In the genomic region with DNA sequence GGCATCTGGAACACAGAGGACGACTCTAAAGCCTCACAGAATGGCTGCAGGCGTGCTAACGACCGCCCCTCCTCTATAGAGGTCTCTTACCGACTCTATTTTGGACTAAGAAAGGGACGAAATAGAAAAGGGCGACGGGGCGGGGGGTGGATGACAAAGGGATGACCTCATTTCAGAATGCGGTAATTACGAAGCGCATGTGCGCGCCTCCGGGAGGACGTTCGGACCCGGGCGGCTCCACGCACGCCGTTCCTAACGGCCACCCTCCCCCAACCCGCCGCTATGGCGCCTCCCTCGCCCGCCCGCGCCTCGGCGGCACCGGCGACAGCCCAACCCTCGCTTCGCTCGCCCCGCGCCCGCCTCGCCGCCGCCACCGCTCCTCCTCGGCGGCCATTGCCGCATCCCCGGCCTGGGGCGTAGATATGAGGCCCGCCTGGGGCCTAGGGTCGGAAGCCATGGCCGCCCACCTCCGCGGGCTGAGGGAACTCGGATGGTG, we compare ENCODE assay signal across 9 mouse cellular contexts. TPM values are rescaled to one million over a fixed set of nuclear protein-coding genes. Genes with fewer than 3 reads are reported as not detected.
DNase-seq lines count a peak whose midpoint lies in the region; ATAC-seq and TF ChIP-seq lines count a peak whose summit lies in the region.
"Had no signal": no experiment of that assay in that cellular context is flagged by ENCODE, and none has a peak within 500 bp of the region (broad histone marks: within the 10 kb centered on the region; RNA-seq: fewer than 3 reads in every experiment).

No protein-coding gene starts in this region.

- H3K27ac ChIP-seq in embryonic facial prominence, embryonic 15.5 days (replicated peaks), result peak overlapping the region; percentile 96
- H3K27ac ChIP-seq in heart, embryonic 14.5 days (replicated peaks in 1 of 2; ENCODE audit: control insufficient read depth in 1 of 2, insufficient read depth in 1 of 2, low read depth in 2 of 2, low read length in 2 of 2), result peak overlapping the region; percentile 78 to 96
- H3K27ac ChIP-seq in liver, embryonic 14.5 days, result peak overlapping the region; percentile 82

- peak overlapping the region; percentile 99 for H3K9ac ChIP-seq in embryonic facial prominence, embryonic 15.5 days
- peak overlapping the region; percentile 100 for H3K9ac ChIP-seq in heart, embryonic 14.5 days (ENCODE audit: low read length)
- peak overlapping the region; percentile 97 for H3K9ac ChIP-seq in liver, embryonic 14.5 days (replicated peaks)

- TF ChIP-seq EP300 in liver, embryonic 14.5 days (IDR thresholded peaks at IDR 0.05; ENCODE audit: low read depth), result no peak

- WGBS in embryonic facial prominence, embryonic 15.5 days, result under 1% methylated on average over 55 of the region's 55 CpGs
- WGBS in heart, embryonic 14.5 days, result under 1% methylated on average over 54 of the region's 55 CpGs
- WGBS in liver, embryonic 14.5 days (ENCODE audit: insufficient replicate concordance), result 0% methylated on average over 54 of the region's 55 CpGs

- no peaks in the 10 kb centered on the region for H3K9me3 ChIP-seq in G1E (replicated peaks)
- no peaks in the 10 kb centered on the region for H3K9me3 ChIP-seq in embryonic facial prominence, embryonic 15.5 days (replicated peaks)
- H3K9me3 ChIP-seq in heart, embryonic 14.5 days (ENCODE audit: control insufficient read depth, low read length), result no peaks in the 10 kb centered on the region
- H3K9me3 ChIP-seq in liver, embryonic 14.5 days (ENCODE audit: control insufficient read depth, low read length), result no peaks in the 10 kb centered on the region

- peaks cover 59% of the 10 kb centered on the region for H3K4me1 ChIP-seq in G1E (ENCODE audit: insufficient read depth, low read depth, low read length)
- peaks cover 10% of the 10 kb centered on the region for H3K4me1 ChIP-seq in embryonic facial prominence, embryonic 15.5 days
- peaks cover 9 to 25% of the 10 kb centered on the region in 2 experiments for H3K4me1 ChIP-seq in heart, embryonic 14.5 days (ENCODE audit: control insufficient read depth in 2 of 2, insufficient read depth in 2 of 2, low read length in 2 of 2)
- H3K4me1 ChIP-seq in liver, embryonic 14.5 days (replicated peaks; ENCODE audit: control insufficient read depth in 2 of 2, insufficient read depth in 2 of 2, low read length in 1 of 2), result peaks cover 33 to 45% of the 10 kb centered on the region in 2 experiments

- H3K27me3 ChIP-seq in G1E (ENCODE audit: insufficient read depth, low read length), result no peaks in the 10 kb centered on the region
- no peaks in the 10 kb centered on the region for H3K27me3 ChIP-seq in embryonic facial prominence, embryonic 15.5 days
- no peaks in the 10 kb centered on the region for H3K27me3 ChIP-seq in heart, embryonic 14.5 days (ENCODE audit: control insufficient read depth, insufficient read depth, low read length)
- no peaks in the 10 kb centered on the region for H3K27me3 ChIP-seq in liver, embryonic 14.5 days (ENCODE audit: control insufficient read depth, insufficient read depth, low read length)

- TF ChIP-seq CTCF in G1E (IDR thresholded peaks at IDR 0.05; ENCODE audit: low read depth, low read length), result no peak
- TF ChIP-seq CTCF in liver, embryonic 14.5 days (IDR thresholded peaks at IDR 0.05; ENCODE audit: low read depth), result no peak

- H3K36me3 ChIP-seq in G1E (replicated peaks), result peaks cover 39% of the 10 kb centered on the region
- peaks cover 18% of the 10 kb centered on the region for H3K36me3 ChIP-seq in embryonic facial prominence, embryonic 15.5 days
- peaks cover 39% of the 10 kb centered on the region for H3K36me3 ChIP-seq in heart, embryonic 14.5 days (ENCODE audit: control insufficient read depth, insufficient read depth, low read length)
- peaks cover 32% of the 10 kb centered on the region for H3K36me3 ChIP-seq in liver, embryonic 14.5 days (replicated peaks; ENCODE audit: control insufficient read depth, insufficient read depth, low read depth)

- peak overlapping the region; percentile 97 for H3K4me3 ChIP-seq in G1E (ENCODE audit: low read depth, low read length)
- peak overlapping the region; percentile 100 for H3K4me3 ChIP-seq in embryonic facial prominence, embryonic 15.5 days (replicated peaks)
- H3K4me3 ChIP-seq in heart, embryonic 14.5 days (ENCODE audit: control insufficient read depth in 1 of 2, insufficient read depth in 1 of 2, low read depth in 1 of 2, low read length in 2 of 2), result peak overlapping the region; percentile 86 to 100
- peak overlapping the region; percentile 76 to 96 for H3K4me3 ChIP-seq in liver, embryonic 14.5 days (ENCODE audit: insufficient read depth in 1 of 2, low read depth in 2 of 2, low read length in 2 of 2)

- ATAC-seq in G1E (ENCODE audit: extremely low read depth, insufficient number of reproducible peaks, low FRiP score, poor library complexity, severe bottlenecking), result no peak
- peak; percentile 36 for ATAC-seq in embryonic facial prominence, embryonic 15.5 days (ENCODE audit: insufficient number of reproducible peaks, low FRiP score, low TSS enrichment, low read depth)
- ATAC-seq in heart, embryonic 14.5 days (ENCODE audit: insufficient number of reproducible peaks, insufficient read depth, low FRiP score, low read depth), result peak; percentile 48
- ATAC-seq in liver, embryonic 14.5 days (ENCODE audit: insufficient read depth), result peak; percentile 42

- DNase-seq in G1E (ENCODE audit: low spot score), result peak; percentile 31
- peak; percentile 22 to 26 for DNase-seq in adrenal gland, postnatal 4 days (ENCODE audit: low spot score in 2 of 2)
- peak; percentile 40 to 64 for DNase-seq in kidney, postnatal 36 days
- DNase-seq in liver, embryonic 14.5 days (ENCODE audit: low read depth in 3 of 3, low spot score in 3 of 3), result no peak
- DNase-seq in neural tube, embryonic 10.5 days (ENCODE audit: extremely low spot score, low spot score), result peak; percentile 72
- no peak for DNase-seq in T-cell, adult 2 months (ENCODE audit: low spot score)

- H3K4me2 ChIP-seq in embryonic facial prominence, embryonic 15.5 days (replicated peaks), result peak overlapping the region; percentile 68
- H3K4me2 ChIP-seq in heart, embryonic 14.5 days (ENCODE audit: low read length), result peak overlapping the region; percentile 73
- peak overlapping the region; percentile 87 for H3K4me2 ChIP-seq in liver, embryonic 14.5 days (ENCODE audit: low read depth)

RNA-seq across cellular contexts. Expression of a gene that starts 6.8 kb away (rescaled TPM):
- total RNA-seq in G1E (2014; fragmentation: Nextera tagmentation) (1,636 and 2,110 TPM in 2 replicates), G1E (2017) (2,016 and 2,418 TPM in 2 replicates)
- polyA plus RNA-seq in G1E (2012), result 197 and 458 TPM in 2 replicates
- 100 to 1,000 TPM; 258 to 326 TPM for total RNA-seq in adrenal gland, postnatal 4 days (2021)
- 889 and 978 TPM in 2 replicates for polyA plus RNA-seq in embryonic facial prominence, embryonic 15.5 days (2015; fragmentation: Nextera tagmentation; extraction: Ambion mirVana)
- 635 and 675 TPM in 2 replicates for polyA plus RNA-seq in heart, embryonic 14.5 days (2014; fragmentation: Nextera tagmentation; extraction: Ambion mirVana)
- 103 and 161 TPM in 2 replicates for polyA plus RNA-seq in liver, embryonic 14.5 days (2012; rRNA removed)
- polyA plus RNA-seq in liver, embryonic 14.5 days (2014; fragmentation: Nextera tagmentation; extraction: Ambion mirVana), result 653 and 697 TPM in 2 replicates

RNA-seq across cellular contexts. Expression of a gene that starts 13.3 kb away (rescaled TPM):
- not detected in 2 replicates for total RNA-seq in G1E (2014; fragmentation: Nextera tagmentation)
- 0.17 TPM in 1 of 2 replicates, not detected in the other for total RNA-seq in G1E (2017)
- not detected in 2 replicates for polyA plus RNA-seq in G1E (2012)
- total RNA-seq in adrenal gland, postnatal 4 days (2021), result not detected
- polyA plus RNA-seq in embryonic facial prominence, embryonic 15.5 days (2015; fragmentation: Nextera tagmentation; extraction: Ambion mirVana), result 0.24 and 0.35 TPM in 2 replicates
- polyA plus RNA-seq in heart, embryonic 14.5 days (2014; fragmentation: Nextera tagmentation; extraction: Ambion mirVana), result not detected in 2 replicates
- polyA plus RNA-seq in liver, embryonic 14.5 days (2012; rRNA removed), result not detected in 2 replicates
- not detected in 2 replicates for polyA plus RNA-seq in liver, embryonic 14.5 days (2014; fragmentation: Nextera tagmentation; extraction: Ambion mirVana)
- total RNA-seq: heart, postnatal 14 days had no signal

RNA-seq across cellular contexts. Expression of a gene that starts 42.0 kb away (rescaled TPM):
- total RNA-seq in G1E (2014; fragmentation: Nextera tagmentation) (28.5 and 36.9 TPM in 2 replicates), G1E (2017) (47.1 and 47.7 TPM in 2 replicates)
- polyA plus RNA-seq in G1E (2012), result 8.1 and 16.4 TPM in 2 replicates
- 10 to 100 TPM; 47.6 to 47.8 TPM for total RNA-seq in adrenal gland, postnatal 4 days (2021)
- 22.2 and 24.5 TPM in 2 replicates for polyA plus RNA-seq in embryonic facial prominence, embryonic 15.5 days (2015; fragmentation: Nextera tagmentation; extraction: Ambion mirVana)
- 16.1 and 16.3 TPM in 2 replicates for polyA plus RNA-seq in heart, embryonic 14.5 days (2014; fragmentation: Nextera tagmentation; extraction: Ambion mirVana)
- 9.1 and 10.1 TPM in 2 replicates for polyA plus RNA-seq in liver, embryonic 14.5 days (2012; rRNA removed)
- polyA plus RNA-seq in liver, embryonic 14.5 days (2014; fragmentation: Nextera tagmentation; extraction: Ambion mirVana), result 7.5 and 8.8 TPM in 2 replicates

Comparison
In these comparisons a context has a peak if more than half of its experiments do, and no peak if none do; other contexts are left out.
1. DNase-seq: peak in G1E (single experiment), adrenal gland, postnatal 4 days (2 of 2), kidney, postnatal 36 days (2 of 2) and neural tube, embryonic 10.5 days (single experiment); none in liver, embryonic 14.5 days (0 of 3) and T-cell, adult 2 months (single experiment).
2. Peak in every context shown above with its lines, with median percentiles within 50 percentile points of each other: H3K4me3 ChIP-seq, H3K27ac ChIP-seq, H3K4me2 ChIP-seq and H3K9ac ChIP-seq.